Mouse (Mus musculus): ENCODE measurements around the gene Ppp1r26.

Gene Ppp1r26

DNA sequence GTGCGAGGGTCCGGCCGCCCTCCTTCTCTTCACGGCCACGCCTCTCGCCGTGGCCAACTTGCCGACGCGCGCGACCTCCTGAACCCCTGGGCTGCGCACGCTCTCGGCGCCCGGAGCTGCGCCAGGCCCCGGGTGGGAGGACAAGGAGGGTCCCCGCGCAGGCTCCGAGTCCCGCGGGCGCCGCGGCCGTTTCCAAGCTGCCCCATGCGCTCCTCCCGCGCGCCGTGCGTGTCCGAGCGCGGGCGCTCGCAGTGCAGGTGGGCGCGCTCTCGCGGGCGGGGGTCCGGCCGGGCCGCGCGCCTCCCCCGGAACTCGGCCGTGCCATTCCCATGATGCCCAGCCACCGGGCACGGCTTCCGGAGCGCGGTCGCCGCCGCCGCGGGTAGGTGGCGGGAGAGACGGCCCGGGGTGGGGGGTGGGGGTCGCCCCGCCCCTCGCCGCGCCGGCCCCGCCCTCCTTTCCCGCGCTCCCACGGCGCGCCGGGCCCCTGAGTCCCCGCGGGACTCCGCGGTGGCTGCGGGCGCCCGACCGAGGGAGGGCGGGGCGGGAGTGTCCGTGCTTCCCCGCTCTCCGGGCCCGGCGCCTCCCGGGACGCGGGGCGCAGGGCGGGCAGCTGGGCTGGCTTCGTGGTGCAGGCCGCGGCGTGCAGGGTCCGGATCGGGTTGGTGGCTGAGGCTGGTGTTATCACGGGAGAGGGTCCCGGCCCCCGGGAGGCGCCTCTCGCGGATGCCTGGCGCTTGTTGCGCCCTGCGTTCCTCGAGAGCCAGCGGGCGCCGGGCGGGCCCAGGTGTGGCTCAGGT lies at the start of gene Ppp1r26:
TSS of gene Ppp1r26 (plus strand) at position 286 of the 800 bp plus-strand sequence.
- in situ Hi-C loops (cut with MboI, MseI), result no loop called here

DNA sequence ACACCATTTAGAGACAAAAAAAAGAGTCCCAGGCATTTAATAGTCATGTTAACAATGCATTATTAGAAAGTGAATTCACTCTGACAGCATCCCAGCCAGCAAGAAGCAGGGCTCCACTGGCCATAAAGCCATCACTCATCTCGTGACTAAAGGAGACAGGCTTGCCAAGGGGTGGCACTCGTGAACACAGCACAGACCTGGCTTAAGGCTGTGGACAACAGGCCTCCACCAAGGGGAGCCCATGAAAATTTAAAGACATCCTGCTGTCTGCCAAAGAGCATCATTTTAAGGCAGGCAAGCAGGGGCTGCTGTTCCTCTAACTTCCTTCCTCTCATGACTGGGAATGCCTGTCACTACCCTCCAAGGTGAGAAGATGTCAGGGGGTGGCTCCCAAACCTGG lies 49.7 kb upstream of the Ppp1r26 start:
- in situ Hi-C loops (cut with MboI, MseI), result no loop called here

DNA sequence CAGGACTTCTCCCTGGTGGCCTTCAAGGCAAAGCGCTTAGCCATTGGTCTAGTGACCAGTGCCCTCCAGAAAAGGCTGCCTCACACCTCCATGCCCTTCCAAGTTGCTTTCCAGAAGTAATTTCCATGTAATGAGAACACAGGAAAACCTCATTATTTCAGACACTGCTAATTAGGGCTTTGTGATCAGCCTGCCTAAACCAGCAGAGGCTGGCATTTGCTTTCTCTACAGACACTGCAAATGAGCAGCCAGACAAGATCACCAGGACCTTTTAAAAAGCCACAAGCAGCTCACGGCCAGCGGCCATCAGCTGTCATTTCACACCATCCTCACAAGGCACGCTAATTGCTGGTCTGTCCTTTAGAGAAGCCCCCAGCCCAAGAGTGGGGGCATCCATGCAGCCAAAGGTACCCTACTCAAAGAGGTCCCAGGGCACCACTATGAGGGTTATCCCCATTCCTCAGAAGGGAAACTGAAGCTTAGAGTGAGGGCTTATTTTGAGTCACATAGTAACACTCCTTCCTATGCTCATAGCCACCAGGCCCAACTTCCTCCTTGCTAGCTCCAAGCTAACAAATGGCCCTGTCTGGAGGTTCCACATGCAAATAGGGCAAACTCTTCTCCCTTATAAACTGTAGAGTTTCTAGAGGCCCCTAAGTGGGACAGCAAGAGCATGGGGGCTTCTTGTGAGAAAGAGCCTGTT lies 49.0 kb upstream of the Ppp1r26 start:
- in situ Hi-C loops (cut with MboI, MseI), result no loop called here

DNA sequence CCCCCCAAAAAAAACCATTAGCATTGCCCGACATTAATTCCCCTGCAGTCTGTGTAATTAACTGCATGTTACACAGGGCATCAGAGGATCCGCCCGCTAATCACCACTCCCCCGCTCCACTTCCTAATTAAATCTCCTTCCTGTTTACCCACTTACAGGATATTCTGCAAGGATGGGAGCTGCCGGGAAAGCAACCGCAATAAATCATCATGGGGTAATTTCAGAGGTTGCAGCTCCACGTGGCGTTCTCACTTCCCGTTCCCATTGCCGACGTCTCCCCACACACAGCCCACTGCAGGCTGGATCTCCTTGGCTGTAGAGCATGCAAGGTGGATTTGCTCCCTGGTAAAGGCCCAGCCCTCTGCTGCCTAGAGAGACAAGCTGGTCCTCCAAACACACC lies 45.0 kb upstream of the Ppp1r26 start:
- in situ Hi-C loops (cut with MboI, MseI), result no loop called here

DNA sequence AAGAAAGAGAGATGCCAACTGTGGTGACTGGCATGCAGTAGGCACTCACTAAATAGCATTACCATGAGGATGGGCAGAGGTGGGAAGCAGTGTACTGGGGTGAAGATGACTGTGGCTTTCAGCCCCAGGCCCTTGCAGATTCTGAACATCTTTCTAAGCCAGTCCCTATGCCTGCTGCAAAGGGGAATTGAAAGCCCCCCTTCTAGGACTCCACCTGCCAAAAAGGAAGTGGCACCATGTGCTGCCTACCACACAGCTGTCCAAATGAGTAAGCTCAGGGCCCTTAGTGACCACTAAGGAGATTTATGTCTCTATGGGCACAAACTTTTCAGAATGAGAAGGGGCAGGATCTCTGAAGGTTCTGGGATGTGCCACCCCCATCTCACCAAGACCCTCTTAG lies 44.5 kb upstream of the Ppp1r26 start:
- in situ Hi-C loops (cut with MboI, MseI), result no loop called here

DNA sequence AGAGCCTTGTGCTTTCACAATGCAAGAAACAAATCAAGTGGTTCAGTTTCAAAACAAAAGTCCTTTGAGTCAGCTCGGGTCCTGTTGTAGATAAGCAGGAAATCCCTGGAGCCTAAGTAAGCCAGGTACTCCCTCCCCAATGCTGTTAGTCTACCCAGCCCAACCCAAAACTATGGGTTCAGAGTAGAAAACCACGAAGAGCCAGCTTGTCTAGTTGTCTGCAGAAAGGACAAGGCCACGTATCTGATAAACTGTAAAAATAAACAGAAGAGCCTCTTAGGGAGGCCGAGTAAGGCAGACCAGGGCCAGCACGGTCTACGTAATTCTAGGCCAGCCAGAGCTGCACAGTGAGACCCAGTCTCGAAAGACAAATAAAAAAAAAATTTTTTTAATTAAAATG lies 38.8 kb upstream of the Ppp1r26 start:
- in situ Hi-C loops (cut with MboI, MseI), result no loop called here

DNA sequence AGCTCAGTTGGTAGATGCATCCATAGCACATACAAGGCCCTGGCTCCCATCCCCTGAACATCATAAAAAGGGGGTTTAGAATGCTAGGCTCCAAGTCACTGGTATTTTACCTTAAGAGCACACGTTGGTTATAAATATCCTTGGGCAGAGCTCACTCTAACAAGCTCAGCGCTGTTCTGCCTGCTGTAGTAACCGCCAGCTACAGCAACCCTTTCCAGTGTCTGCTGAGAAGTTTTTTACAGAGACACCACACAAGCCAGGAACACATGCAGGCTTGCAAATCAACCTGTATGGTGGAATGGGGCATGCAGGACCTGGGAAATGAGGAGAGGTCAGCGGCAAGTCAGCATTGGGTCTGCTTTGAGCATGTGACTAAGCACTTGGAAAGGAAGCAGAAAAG lies 37.5 kb upstream of the Ppp1r26 start:
- in situ Hi-C loops (cut with MboI, MseI), result no loop called here

DNA sequence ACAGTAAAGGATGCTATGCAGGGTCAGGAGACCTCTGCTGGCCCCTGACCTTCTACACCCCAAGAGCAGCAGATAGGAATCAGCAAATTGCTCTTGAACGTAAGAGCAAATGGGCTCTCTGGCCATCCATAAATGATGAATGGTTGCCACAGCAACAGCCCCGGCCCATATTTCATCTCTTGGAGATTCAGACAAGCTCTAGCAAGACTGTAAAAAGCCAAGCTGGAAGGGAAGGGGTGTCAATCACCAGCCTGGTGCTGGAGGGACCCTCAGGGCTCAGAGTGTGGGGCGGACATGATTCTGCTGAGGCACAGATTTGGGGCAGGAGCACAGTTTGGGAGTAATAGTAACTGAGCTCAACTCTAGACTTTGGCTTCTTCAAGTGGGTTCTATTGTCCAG lies 37.0 kb upstream of the Ppp1r26 start:
- in situ Hi-C loops (cut with MboI, MseI), result no loop called here

DNA sequence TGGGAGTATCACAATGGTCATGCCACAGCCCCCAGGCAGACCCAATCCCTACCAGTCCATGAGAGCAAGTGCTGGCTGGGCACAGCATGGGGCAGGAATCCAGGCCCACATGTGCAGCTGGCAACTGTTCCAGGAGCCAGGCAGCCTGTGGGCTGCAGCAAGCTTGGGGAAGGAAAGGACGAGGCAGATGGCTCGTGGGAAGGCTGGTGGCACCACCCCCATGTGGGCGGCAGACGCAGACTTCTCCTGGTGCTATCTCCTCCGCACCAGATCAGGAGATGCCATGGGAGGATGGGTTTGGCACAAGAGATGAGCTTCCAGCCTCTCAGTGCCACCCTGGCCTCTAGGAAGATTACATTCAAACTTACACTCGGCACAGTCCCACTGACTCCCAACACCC lies 33.7 kb upstream of the Ppp1r26 start:
- in situ Hi-C loops (cut with MboI, MseI), result no loop called here

DNA sequence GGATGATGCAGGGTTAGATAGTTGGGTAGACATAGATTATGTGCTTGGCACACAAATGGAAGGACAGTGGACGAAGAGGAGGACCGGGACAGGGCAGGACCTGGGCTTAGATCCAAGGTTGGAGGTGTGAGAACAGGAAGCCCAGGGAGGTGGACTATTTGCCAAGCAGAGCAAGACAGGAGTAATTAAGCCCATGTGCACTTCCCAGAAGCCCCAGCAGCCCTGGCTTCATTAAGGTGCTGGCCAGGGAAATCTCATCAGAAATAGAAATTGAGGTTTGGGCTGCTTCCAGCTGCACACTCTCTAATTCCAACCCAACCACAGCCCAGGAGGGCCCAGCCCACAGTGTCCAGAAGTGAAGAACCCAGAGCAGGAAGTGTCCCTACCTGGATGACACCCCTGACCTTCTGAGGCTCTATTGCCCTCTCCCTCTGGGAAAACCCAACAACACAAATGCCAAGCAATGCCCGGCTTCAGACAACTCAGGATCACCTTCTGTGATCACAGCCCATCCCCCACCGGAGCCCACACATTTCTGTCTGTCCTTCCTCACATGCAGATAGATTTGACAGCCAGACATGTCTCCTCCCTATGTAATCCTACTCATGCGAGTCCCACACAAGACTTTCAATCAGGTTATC lies 32.4 kb upstream of the Ppp1r26 start:
- in situ Hi-C loops (cut with MboI, MseI), result no loop called here

DNA sequence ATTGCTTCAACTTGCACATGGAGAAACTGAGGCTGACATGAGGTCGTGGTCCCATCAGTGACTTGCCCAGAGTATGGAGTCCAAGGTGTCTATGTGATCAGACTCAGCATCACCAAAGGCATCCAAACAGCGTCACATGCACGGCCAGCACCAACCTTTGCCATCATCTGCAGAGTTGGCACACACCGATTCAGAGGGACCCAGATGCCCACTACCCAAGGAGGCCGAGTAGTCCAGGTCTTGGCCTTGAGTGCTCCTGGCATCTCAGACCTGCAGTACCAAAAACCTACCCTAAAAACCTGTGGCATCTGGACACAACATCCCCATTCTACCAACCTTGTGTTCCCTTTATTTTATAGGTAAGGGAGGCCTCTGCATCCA lies 31.9 kb upstream of the Ppp1r26 start:
- in situ Hi-C loops (cut with MboI, MseI), result no loop called here

DNA sequence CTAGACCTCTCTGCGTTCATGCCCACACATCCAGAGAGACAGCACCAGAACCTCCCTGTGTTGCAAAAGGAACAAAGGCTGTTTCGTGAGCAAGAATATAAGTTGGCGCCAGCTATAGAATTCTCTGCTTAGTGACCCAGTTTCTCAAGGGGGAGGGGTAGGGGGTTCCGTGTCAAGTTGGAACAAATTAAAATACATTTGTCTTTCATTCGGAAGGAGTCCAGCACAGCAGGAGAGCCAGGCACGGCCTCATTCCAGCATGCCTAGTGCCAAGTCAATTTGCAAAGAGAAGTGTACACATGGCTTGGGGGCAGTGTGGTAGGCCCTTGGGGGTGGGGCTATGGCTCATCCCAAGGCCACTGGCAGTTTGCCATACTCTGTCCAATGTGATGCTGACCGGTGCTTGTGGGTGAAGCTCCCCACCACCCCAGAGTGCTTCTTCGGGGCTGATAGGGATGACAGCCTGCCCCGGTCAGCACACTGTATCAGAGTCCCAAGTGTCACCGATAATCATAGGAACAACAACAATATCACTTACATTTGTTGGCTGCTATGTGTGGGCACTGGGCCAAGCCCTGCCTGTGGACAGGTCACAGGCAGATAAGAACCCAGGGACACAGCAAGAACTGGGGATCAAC lies 31.1 kb upstream of the Ppp1r26 start:
- in situ Hi-C loops (cut with MboI, MseI), result no loop called here

DNA sequence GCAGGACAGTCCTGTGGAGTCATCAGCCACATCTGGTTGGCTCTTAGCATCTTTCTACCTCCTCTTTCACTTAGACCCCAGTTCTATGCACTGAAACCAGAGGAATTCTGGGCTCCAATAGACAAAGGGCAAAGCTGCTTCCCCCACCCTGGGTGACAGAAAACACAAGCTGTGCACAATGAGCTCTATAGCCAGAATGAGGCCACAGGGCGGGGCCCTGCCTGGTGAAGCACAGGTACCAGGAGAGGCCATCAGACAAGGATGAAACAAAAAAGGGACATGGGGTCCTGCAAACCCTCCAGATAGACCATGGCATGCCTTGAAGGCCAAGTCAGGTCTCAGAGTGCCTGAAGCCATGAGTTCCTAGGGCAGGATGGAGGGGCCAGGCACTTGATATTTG lies 30.1 kb upstream of the Ppp1r26 start:
- in situ Hi-C loops (cut with MboI, MseI), result no loop called here

DNA sequence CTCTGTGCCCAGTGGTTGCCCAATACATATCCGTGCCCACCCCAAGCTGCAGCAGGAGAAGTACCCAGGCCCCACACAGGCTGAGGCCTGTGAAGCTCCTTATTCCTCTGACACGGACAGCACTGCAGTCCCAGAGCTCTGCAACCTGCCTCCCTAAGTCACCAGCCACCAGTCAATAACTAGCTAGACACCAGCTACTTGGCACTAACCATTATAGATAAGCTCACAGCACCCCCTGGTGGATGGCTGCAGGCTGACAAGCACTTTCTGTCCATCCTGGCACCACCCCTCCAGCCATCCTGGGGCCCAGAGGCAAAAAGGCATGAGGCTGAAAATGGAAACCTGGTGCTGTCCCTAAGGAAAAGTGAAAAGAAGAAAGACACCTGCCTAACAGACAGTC lies 28.6 kb upstream of the Ppp1r26 start:
- in situ Hi-C loops (cut with MboI, MseI), result no loop called here

DNA sequence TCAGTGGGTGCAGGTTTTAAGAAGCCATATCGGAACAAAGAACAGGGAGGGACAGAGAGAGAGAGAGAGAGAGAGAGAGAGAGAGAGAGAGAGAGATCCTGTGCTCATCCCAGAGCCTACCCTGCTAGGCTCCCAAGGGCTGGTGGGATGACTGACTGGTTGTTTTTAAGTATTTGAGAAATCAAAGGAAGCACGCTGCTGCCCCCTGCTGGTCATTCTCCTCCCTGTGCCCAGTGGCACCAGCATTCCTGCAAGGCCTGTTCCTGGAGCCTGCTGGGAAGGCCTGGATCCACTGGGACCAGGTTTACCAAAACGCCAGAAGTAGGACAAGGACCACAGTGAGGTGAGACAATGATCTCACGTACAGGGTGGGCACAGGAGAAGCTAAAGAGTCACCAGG lies 26.7 kb upstream of the Ppp1r26 start:
- in situ Hi-C loops (cut with MboI, MseI), result loop anchor here (5.0 kb wide), 1 partner anchor 218 kb away; no protein-coding TSS in a partner anchor

DNA sequence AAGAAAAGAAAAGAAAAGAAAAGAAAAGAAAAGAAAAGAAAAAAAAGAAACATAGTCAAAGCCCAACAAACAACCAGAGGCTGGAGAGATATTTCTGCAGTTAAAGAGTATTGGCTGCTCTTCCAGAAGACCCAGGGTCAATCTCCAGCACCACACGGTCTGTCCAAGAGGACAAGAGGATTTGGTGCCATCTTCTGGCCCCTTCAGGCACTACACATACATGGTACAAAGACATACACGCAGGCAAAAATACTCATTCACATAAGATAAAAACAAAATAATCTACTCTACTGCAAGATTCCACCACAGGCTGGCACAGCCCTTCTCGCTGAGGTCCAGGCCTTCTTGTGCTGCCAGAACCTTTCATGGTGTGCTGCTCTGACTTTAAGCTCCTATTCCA lies 23.4 kb upstream of the Ppp1r26 start:
- in situ Hi-C loops (cut with MboI, MseI), result loop anchor here (5.0 kb wide), 1 partner anchor 221 kb away; no protein-coding TSS in a partner anchor

DNA sequence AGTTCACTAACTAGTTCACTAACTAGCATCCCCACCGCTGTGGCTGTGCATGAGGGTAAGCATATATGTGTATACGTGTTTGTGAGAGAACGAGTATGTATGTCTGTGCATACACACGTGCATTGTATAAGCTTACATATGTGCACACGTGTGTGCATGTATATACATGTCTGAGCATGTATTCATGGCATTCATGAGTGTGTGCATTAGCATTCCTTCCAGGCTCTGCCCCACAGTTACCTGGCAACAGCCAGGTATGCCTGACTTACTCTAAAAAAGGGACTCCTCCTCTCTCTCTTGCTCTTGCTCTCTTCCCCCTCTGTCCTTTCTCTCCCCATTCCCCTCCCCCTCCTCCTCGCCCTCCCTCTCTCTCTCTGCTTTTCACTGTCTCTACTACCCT lies 19.4 kb upstream of the Ppp1r26 start:
- in situ Hi-C loops (cut with MboI, MseI), result no loop called here

DNA sequence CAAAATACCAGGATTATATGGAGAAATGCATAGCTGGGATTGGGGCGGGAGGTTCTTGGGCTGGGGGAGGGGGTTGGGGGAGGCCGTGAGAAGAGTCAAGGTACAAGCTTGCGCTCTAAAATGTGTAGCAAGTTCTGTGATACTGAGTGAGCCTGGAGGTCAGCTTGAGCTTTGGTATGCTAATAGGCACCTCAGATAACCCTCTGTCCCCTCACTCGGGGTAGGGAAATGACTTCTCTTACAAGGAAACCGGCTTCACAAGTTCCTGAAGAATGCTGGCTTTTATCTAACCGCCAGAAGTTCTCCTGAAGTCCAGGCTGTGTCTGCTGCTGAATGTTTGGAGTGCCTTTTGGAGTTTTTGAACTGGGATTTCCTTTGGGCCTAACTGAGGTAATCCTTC lies 15.8 kb upstream of the Ppp1r26 start:
- in situ Hi-C loops (cut with MboI, MseI), result no loop called here

DNA sequence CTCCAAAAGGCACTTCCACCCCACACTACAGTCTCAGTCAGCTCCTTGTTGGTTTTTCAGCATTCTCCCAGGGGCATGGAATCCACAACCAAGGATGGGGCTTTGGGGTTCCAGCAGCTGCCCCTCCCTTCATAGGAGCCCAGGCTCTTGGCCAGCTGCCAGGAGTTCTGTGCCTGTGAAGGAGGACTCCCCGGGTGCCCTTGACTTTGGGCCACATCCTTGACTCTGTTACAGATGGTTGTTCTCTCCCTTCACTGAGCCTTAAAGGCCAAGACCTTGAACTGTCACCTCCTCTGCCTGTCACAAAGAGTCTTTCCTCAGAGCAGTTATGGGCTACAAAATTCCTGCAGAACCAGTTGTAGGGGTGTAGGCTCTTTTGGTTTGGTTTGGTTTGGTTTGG lies 13.8 kb upstream of the Ppp1r26 start:
- in situ Hi-C loops (cut with MboI, MseI), result no loop called here

DNA sequence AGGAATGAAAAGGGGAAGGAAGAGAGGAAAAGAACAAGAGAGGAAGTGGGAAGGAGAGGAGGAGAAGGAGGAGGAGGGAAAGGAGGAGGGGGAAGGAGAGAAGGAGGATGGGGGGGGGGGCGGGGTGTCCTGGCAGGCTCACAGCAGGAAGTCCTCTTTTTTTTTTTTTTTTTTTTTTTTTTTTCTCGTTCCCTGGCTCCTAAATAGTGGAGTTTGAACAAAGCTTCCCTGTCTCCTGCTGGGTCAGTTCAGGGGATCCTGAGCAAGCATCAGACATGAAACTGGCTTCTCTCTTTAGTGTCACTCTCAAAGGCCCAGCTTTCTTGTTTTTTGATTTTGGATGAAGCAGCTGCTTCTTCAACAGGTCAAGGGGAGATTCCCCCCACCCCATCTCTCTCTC lies 13.1 kb upstream of the Ppp1r26 start:
- in situ Hi-C loops (cut with MboI, MseI), result no loop called here

DNA sequence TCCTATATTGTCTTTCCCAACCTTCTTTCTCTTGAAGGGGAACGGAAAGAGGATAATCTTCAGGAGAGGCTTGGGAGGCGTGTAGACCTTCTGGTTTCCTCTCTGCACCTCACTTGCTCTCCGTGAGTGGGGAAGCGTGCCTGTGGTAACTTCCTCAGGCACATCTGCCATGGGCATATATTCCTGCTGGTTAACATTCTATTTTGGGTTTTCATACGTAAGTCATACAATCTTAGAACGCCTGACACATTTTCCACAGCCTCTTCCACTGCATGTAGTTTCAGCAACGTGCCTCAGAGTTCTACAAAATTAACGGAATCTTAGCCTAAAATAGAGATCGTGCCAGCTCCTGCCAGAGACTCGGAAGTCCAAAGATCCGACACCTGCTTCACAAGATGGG lies 11.2 kb upstream of the Ppp1r26 start:
- in situ Hi-C loops (cut with MboI, MseI), result no loop called here

DNA sequence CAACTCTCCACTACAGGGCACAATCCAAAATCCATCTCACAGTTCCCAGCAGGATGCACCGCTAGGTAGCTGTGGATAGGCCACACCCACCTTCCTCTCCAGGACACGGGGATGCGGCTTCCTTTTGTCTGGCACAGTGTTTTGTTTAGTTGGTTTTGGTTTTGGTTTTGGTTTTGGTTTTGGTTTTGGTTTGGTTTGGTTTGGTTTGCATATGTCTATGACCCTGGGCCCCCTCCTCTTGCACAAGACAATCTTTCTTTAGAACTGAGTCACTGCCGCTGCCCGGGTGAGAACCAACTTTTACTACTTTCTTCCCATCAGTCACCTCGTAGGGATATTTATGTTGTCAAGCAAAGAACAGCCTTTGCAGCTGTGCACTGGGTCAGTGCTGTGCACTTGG lies 5.8 kb upstream of the Ppp1r26 start:
- in situ Hi-C loops (cut with MboI, MseI), result no loop called here
